Mouse (Mus musculus): ENCODE results near the gene Col4a1.
A peak's percentile ranks its signal among the peaks of the same experiment; 100 is the strongest.

Col4a1 gene

DNA sequence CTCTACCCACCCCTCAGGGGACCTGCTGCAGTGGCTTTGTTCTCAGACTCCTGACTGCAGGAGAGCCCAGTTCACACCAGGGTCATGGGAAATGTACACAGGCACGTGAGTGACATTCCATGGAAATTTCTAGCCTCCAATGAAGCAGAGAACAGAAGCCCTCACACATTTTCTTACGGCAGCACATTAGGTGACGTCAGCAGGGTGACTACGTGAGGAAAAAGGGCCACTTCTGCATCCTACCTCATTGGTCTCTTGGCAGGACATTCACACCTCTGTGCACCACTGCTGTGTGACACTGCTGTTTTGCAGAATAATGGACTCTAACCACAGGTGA lies 130.5 kb downstream of the Col4a1 start:
- no peak for DNase-seq (ENCODE audit: low read depth in 1 of 2, low spot score in 2 of 2)

DNA sequence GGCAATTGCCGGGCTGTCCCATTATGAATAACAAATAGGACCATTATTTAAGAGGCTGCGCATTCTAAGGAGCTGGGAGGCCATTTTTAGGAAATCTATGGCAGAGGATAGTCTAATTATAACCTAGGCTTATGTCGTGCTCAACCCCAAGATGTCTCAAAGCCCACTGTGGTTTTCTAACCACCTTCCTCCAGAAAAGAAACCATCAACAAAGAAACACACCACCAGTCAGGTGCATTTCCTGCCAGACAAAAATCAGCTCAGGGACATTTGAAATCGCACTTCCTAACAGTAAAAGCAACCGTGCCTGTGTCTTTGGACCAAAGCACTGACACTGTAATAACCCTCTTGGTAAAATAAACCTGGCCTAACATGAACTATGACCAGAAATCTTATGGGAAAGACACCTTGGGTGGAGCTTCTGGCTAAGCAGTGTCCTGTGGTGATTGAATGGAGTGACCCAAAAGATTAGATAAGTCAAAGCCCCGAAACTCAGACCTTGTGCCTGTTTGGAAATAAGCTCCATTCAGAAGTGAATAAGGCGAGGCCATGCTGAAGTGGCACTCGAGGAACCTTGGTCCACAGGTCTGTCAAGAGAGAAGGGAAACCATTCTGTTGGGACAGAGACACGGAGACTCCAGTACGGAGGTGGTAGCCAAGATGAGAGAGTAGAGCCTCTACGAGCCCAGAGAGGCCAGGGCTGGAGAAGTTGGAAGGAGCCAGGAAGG lies 131.0 kb downstream of the Col4a1 start:
- no peak for DNase-seq (ENCODE audit: low read depth in 1 of 2, low spot score in 2 of 2)

DNA sequence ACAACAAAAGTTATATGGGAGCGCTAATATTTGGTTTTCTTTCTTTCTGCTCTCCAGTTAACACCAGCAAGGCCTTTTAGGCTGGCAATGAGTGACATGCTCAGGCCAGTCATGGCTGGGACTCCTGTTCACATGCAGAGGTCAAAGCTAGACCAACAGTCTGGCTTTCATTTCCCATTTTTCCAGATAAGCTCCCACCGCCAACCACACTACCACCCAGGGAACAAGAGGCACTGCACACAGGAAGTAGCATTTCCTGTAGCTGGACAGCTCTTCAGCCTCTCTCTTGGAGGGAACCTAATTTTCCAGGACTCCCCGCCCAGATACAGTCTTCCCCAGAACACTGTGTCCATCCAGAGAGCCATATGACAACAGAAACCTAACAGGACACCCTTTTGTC lies 132.8 kb downstream of the Col4a1 start:
- peak in 1 of 2 experiments; percentile 45 for DNase-seq (ENCODE audit: low read depth in 1 of 2, low spot score in 2 of 2)

DNA sequence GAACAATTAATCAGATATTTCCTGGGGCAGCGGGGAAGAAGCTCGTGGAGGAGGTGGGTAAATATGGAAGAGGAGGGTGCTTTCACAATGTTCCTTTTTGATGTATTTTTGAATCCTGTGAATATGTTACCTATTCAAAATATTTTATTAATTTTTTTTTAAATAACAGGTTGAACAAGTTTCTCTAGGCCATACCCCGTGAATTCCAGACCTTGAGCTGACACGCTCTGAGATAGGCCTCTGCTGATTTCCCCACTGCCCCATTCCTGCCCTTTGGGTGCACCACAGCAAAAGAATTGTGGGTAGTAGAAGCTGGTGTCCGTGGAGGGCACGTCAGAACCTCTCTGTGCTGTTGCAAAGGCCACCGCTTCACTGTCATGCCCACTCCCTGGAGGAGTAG lies 136.2 kb downstream of the Col4a1 start:
- no peak for DNase-seq (ENCODE audit: low read depth in 1 of 2, low spot score in 2 of 2)

DNA sequence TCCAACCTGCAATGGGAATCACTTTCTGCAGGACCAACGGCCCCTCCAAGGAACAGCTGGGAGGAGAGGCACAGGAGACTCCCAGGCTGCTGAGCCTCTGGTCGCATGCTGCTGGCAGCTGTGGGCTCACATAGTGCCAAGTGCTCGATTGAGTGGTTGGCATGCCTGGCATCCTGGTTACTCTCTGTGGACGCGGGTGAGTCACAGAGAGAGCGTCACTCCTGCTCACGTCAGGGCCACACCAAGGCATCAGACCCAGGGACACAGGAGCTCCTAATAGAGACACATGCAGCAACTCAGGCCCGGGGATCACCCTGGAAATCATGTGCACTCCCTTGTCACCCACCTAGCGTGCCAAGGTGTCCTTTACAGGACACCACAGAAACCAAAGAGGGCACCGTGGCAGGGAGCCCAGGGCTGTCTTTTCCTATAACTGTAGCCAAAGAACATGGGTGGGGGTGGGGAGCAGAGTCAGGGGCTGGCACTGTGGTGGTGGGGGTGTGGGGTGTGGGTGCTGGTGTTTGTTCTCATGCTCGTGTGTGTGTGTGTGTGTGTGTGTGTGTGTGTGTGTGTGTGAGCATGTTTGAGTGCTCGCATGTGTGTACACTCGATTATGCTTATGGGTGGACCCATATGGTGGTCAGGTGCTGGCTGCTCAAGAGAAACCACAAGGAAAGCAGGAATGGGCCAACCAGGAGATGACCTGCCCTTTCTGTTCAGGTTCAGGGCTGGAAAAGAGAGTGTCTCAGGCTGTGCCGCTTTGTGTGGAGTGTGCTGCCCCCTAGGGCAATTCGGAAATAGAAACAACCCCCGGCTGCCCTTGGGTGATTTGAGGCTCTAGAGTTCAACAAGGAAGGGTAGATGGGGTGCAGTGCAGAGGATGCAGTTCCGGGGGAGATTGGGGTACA lies 139.1 kb downstream of the Col4a1 start:
- DNase-seq (ENCODE audit: low read depth in 1 of 2, low spot score in 2 of 2), result no peak

DNA sequence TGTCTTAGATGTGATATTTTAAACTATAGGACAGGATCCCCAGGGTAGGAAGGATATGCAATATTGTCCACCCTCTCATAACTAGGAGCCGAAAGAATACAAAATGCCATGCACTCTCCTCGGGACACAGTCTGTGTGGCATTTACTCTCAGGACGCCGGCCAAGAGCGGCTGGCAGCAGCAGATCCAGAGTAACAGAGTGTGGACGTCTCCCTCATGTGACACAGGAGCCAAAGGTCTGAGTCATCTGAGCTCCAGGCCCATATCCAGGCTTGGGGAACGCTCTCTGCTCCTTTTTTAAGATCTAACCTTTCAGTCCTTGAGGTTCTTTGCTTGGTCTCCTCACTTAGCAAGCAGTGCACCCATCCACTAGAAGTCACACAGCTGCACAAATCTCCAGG lies 141.1 kb downstream of the Col4a1 start:
- DNase-seq (ENCODE audit: low read depth in 1 of 2, low spot score in 2 of 2), result no peak

DNA sequence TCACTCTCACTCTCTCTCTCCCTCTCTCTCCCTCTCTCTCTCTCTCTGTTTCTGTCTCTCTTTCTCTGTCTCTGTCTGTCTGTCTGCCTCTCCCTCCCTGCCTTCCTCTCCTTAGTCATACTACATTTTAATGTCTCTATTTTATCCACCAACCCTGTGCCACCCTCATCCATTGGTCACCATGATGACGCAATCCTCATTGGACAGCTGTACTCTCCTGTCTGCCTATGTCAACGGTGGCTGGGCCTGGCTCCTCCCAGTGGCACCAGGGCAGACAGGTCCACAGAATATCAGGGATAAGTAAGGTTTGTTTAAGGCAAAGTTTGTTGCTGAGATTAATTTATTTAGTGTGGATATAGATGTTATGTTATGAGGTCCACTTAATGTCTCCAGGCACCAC lies 143.2 kb downstream of the Col4a1 start:
- no peak for DNase-seq (ENCODE audit: low read depth in 1 of 2, low spot score in 2 of 2)

DNA sequence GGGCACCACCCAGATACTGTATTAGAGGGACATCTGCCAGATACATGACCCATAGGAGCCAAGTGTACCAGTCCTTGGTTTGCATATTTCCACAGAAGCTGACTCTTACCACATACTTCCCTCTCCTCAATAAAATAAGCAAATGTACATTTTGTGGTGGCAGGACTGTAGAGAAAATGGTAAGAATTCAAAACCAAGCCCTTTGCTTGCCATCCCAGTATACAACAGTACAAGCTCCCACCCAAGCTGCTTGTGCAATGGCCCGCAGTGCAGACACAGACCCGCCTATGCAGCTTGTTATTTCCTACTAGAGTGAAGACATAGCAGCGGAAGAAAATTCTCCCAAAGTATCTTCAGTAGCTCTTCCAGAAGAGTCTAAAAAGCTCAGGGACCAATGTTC lies 143.8 kb downstream of the Col4a1 start:
- no peak for DNase-seq (ENCODE audit: low read depth in 1 of 2, low spot score in 2 of 2)

DNA sequence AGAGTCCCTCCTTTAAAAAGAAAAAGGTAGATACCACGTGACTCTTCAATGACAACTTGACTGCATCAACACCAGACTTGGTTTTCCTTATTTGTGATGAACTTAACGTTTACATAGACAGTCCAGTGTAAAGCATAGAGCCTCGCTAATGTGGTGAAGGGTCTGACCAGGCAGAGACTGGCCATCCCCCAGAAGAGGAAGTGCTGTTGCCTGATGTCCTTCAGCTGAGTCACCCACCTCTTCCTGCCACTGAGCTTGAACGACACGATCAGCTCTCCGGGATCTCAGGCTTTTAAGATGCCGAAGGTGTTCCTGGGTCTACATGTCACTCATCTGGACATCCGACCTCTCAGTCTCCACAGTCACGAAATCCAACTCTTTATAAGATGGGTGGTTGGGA lies 144.7 kb downstream of the Col4a1 start:
- no peak for DNase-seq (ENCODE audit: low read depth in 1 of 2, low spot score in 2 of 2)

DNA sequence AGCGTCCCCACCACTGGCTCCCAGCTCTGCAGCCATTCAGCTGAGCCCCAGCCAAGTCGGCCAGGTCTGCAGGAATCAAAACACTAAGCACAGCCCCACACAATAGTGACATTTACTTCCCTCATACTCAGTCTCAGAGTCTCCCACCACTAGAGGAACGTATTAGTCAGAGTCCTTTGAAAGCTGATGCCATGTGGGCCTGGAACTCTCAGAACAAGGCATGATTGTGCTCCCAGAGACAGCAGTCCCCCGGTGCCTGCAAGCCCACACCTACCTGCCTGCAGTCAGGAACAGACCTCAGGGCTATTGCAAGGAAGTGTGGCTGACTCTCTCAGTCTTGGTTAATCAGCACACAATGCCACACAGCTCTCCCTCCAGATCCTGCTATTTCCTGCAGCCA lies 147.0 kb downstream of the Col4a1 start:
- DNase-seq (ENCODE audit: low read depth in 1 of 2, low spot score in 2 of 2), result no peak

DNA sequence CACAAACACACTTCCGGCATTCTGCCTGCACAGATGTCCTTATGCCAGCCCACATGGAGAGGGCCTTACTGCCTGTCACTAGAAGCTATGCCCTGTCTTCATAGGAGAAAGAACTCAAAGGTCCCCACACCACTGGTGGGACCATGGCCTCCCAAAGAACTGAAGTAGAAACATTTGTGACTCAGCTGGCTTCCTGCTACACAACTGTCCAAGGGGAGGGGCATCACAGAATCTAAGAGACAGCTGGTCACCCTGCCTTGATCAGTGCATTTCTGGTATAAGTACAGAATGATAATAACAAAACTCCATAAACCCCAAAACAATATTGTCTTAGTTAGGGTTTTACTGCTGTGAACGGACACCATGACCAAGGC lies 156.3 kb downstream of the Col4a1 start:
- DNase-seq (ENCODE audit: low read depth in 1 of 2, low spot score in 2 of 2), result no peak

DNA sequence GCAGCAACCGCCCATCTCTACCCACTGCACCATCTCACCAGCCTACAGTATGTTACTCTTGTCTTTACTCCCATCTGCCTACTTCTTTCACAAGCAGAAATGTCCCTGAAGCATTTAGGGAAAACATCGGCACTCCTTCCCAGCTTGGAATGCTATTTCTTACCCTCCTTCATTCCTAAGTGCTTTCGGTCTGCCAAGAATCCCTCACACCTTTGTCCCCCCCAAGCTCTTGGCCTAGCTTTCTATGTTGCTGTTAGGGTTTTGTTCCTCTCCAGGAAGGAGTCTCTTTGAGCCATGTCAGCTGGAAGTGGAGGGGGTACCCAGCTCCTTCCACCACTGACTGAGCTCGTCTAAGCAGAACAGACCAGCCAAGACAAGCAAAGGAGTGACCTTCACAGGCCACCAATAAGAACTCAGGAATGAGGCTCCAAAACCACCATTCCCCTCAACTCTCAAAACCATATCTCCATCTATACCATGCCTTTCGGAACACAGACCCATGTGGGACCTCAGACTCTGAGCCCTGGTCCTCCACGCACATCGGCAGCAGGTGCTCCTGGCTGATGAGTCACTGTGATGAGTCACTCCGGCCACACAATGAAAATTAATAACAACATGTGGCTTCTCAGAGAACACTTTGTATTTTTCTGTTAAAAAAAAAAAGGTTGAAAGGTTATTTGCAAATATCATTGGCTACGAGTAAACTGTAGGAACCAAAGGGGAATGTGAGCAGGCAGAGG lies 156.9 kb downstream of the Col4a1 start:
- DNase-seq (ENCODE audit: low read depth in 1 of 2, low spot score in 2 of 2), result no peak

DNA sequence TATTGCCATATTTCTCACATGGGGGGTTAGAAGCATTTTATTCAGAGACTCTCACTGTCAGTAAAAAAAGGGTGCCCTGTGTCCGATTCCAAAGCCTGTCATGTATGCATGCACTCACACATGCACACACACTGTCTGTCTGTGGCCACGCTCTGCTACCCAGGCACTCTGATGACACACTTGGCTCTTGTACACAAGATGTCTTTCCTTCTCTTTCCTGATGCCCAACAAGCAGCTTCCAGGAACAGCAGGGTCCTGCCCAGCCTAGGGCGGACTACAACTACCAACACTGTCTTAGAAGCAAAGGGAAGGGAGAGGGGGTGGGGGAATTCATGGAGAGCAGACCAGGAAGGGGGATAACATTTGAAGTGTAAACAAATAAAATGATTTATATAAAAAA lies 162.4 kb downstream of the Col4a1 start:
- no peak for DNase-seq (ENCODE audit: low read depth in 1 of 2, low spot score in 2 of 2)

DNA sequence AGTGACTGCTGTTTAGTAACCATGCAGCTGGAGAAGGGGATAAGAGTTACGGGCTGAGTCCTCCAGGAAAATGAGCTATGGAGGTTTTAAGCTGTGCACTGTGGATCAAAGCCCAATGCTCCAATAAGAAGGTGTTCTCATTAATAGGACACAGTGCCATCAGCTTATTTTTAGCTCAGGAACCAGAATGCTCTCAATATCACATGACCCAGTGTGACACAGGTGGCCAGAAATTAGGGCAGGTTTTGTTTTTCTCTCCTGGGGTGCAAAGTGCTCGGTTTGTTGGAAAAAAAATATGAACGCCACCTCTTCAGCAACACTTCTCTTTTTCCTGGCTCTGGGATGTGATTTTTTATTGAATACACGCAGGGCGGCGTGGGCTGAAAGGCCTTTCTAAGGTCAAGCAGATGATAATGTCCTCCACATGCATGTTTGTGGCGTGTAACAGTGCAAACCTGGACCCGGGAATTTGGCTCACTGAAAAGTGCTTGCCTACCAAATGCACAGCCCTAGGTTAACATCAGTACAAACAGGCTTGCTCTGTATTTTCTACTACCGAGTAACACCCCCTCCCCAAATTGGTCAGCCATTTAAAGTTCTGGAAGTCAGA lies 163.3 kb downstream of the Col4a1 start:
- DNase-seq (ENCODE audit: low read depth in 1 of 2, low spot score in 2 of 2), result no peak

DNA sequence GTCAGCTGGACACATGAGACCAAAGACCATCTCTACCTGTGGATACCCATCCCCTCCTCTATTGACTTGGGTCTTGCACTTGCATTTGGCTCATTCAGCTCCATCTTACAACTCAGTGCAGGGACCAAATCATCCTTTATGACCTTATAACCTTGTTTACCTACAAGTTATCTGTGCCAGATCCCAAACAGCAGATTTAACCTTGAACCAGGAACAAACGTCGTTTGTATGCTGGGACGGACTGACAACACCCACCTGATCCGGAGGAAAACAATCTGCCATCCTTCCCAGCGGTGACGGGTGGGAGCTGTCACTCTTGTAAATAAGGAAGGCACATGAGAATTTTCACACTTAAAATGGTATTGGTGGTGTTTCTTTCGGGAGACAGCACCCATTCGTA lies 163.8 kb downstream of the Col4a1 start:
- DNase-seq (ENCODE audit: low read depth in 1 of 2, low spot score in 2 of 2), result no peak
